Mouse (Mus musculus) forebrain, embryonic 16.5 days (tissue): ENCODE results near the gene Nectin1. TPM values are rescaled to one million over a fixed set of nuclear protein-coding genes. Genes with fewer than 3 reads are reported as not detected.

Experiments used
- ATAC-seq: fragments of 200-750 bp; cut with Nextera tagmentation; 2 replicates; pipeline ENCODE4 v1.8.0; 2017; ENCODE audit warnings: mild to moderate bottlenecking, moderate library complexity
- H3K27ac ChIP-seq: fragments of 300-500 bp; sonication (generic); 2 replicates; pipeline ENCODE4 v1.5.1; 2014; ENCODE audit warnings: low read length, control low read depth
- H3K27me3 ChIP-seq: fragments of 300-500 bp; sonication (generic); replicated peaks from 2 replicates; pipeline ENCODE4 v1.6.1; 2014; ENCODE audit warnings: low read length; ENCODE audit not compliant: control insufficient read depth, insufficient read depth
- H3K36me3 ChIP-seq: fragments of 300-500 bp; sonication (generic); 2 replicates; pipeline ENCODE4 v1.6.1; 2014; ENCODE audit not compliant: control insufficient read depth, insufficient read depth
- H3K4me1 ChIP-seq: fragments of 300-500 bp; sonication (generic); replicated peaks from 2 replicates; pipeline ENCODE4 v1.6.1; 2014; ENCODE audit warnings: low read length; ENCODE audit not compliant: control insufficient read depth, insufficient read depth
- H3K4me2 ChIP-seq: fragments of 300-500 bp; sonication (generic); 2 replicates; pipeline ENCODE4 v1.6.1; 2014; ENCODE audit warnings: mild to moderate bottlenecking, low read length, control low read depth
- H3K4me3 ChIP-seq: fragments of 300-500 bp; sonication (generic); replicated peaks from 2 replicates; pipeline ENCODE4 v1.5.1; 2014; ENCODE audit warnings: mild to moderate bottlenecking, low read length, control low read depth
- H3K9ac ChIP-seq: fragments of 300-500 bp; sonication (generic); replicated peaks from 2 replicates; pipeline ENCODE4 v1.6.1; 2014; ENCODE audit warnings: low read depth, low read length, control low read depth
- H3K9me3 ChIP-seq: fragments of 300-500 bp; sonication (generic); 2 replicates; pipeline ENCODE4 v1.6.1; 2016; ENCODE audit warnings: low read length; ENCODE audit not compliant: control insufficient read depth
- WGBS: fragments of 180-500 bp; shearing (Covaris S2); extraction: QIAGEN DNeasy Blood & Tissue Kit; methylation state at CpG from one replicate; pipeline ENCODE4 v1.1.7; 2014; 5-methylcytosine and 5-hydroxymethylcytosine counted together
- polyA plus RNA-seq: library from polyadenylated mRNA; unstranded; fragments of >200 nt; fragmentation: Nextera tagmentation; extraction: Ambion mirVana; gene quantifications from 2 replicates; pipeline ENCODE4 v1.2.1, GENCODE M21; 2015

Gene Nectin1
- polyA plus RNA-seq, 1 experiment from 2014 or later, result 10.1 TPM

DNA sequence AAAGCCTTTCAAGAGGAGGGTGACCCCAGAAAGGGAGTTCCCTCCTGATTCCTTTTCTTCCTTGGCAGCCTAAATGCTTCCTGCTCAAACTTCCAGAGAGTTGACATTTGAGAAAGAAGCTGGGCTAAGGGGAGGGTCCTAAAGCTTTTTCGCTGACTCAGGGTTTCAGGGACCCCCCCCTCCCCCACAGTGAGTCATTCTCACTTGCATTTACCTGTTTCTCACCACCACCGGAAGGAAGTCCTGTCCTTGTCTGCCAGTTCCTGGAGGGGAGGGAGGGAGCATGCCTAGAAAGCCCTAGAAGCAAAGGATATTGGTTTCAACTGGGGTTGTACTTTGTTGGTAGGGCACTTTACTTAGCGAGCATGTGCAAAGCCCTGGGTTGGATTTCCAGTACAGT is 40.2 kb downstream of the Nectin1 start:
- H3K27me3 ChIP-seq, result no peaks in the 10 kb centered on the region
- H3K36me3 ChIP-seq, result no peaks in the 10 kb centered on the region
- no peaks in the 10 kb centered on the region for H3K9me3 ChIP-seq
- H3K4me3 ChIP-seq, result no peak overlapping the region
- 64% methylated on average over 3 of the region's 3 CpGs for WGBS
- H3K9ac ChIP-seq, result no peak overlapping the region
- H3K27ac ChIP-seq, result no peak overlapping the region
- H3K4me2 ChIP-seq, result no peak overlapping the region
- H3K4me1 ChIP-seq, result peaks cover 12% of the 10 kb centered on the region
- no peak for ATAC-seq

DNA sequence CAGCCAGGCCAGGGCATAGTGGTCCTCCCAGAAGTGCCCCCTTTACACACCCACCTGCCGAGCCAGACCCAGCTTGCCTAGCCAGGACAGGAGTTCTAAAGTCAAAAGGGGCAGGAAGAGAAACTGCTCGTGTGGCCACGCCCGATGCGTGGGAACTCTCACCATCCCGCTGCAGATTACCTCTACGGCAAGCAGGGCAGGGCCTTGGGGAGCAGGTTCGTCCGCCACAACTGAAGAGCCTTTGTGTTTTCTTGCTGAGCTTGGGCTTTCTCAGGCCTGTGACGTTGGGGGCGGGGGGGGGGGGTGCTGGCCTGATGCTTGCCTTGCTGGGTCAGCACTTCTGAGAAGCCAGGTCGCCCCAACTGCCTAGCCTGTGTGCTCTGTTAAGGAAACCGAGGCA is 41.1 kb downstream of the Nectin1 start:
- ATAC-seq, result no peak
- no peaks in the 10 kb centered on the region for H3K9me3 ChIP-seq
- H3K4me2 ChIP-seq, result no peak overlapping the region
- H3K27ac ChIP-seq, result no peak overlapping the region
- no peaks in the 10 kb centered on the region for H3K36me3 ChIP-seq
- H3K4me1 ChIP-seq, result peaks cover 12% of the 10 kb centered on the region
- H3K9ac ChIP-seq, result no peak overlapping the region
- no peaks in the 10 kb centered on the region for H3K27me3 ChIP-seq
- H3K4me3 ChIP-seq, result no peak overlapping the region
- 64% methylated on average over 13 of the region's 13 CpGs for WGBS

DNA sequence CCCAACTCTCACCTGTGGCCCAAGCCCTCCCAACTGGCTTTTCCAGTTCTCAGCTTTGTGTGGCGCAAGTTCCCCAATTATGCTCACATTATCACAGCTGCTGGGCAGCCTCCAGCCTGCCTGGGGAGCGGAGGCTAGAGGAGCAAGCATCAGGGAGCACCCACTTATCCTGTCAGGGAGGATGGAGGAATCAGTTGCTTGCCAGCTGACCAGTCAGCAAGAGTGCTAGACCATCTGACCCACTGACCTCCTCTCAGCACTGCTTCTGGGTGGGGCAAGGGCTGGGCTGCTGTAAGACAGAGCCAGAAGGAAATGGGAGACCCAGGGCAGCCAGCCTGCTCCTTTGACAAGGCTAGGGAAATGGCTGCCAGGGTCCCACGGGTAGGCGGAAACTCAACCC is 43.8 kb downstream of the Nectin1 start:
- H3K27ac ChIP-seq, result no peak overlapping the region
- 72% methylated on average over 4 of the region's 4 CpGs for WGBS
- ATAC-seq, result no peak
- H3K4me1 ChIP-seq, result peaks cover 5% of the 10 kb centered on the region; the same call in 1 of the 2 replicates
- no peaks in the 10 kb centered on the region for H3K36me3 ChIP-seq
- H3K9ac ChIP-seq, result no peak overlapping the region
- no peak overlapping the region for H3K4me3 ChIP-seq
- H3K9me3 ChIP-seq, result no peaks in the 10 kb centered on the region
- H3K27me3 ChIP-seq, result no peaks in the 10 kb centered on the region
- H3K4me2 ChIP-seq, result no peak overlapping the region

DNA sequence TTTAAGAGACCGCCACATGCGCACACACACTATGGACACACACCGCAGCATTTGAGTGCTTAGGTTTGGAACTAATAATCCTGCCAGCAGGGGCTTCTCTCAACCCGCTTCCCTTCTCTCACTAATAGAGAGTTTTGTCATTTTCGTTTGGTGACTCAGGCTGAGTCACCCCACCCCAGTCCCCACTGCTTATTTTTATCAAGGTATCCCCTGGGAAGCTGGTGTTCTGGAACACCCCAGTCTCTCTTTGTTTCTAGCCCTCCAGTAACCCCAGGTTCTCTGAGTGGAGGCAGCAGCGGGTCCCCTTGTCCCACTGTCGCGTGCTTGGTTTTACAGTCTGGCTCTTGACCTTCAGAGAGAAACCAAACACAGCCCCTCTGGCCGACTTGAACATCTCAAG is 48.9 kb downstream of the Nectin1 start:
- Histone ChIP-seq H3K9me3 (no peaks in the 10 kb centered on the region), H3K27ac (no peak overlapping the region), H3K9ac (no peak overlapping the region), H3K27me3 (no peaks in the 10 kb centered on the region), H3K36me3 (no peaks in the 10 kb centered on the region), H3K4me3 (no peak overlapping the region), H3K4me2 (no peak overlapping the region), H3K4me1 (no peaks in the 10 kb centered on the region)
- ATAC-seq, result no peak
- 79% methylated on average over 9 of the region's 9 CpGs for WGBS

DNA sequence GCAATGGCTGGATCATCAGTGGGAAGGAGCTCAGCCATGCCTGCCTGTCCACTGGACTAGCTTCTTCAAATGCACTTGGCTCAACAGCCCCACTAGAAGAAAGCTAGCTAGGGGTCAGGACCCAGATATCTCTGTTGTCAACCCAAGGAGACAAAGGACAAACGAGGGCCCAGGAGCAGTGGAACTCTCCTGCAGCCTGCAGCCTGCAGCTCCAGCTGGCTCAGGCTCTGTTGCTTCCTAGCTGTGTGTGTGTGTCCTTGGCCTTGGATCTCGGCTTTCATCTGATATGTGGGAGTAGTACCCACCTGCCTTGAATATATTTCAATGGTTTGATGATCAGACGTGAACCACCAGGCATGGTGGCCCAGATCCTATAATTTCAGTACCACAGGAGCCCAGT is 49.6 kb downstream of the Nectin1 start:
- Histone ChIP-seq H3K4me2 (no peak overlapping the region), H3K4me3 (no peak overlapping the region), H3K27me3 (no peaks in the 10 kb centered on the region), H3K36me3 (no peaks in the 10 kb centered on the region), H3K27ac (no peak overlapping the region), H3K9ac (no peak overlapping the region), H3K4me1 (no peaks in the 10 kb centered on the region), H3K9me3 (no peaks in the 10 kb centered on the region)
- ATAC-seq, result no peak
- whole genome bisulfite sequencing, result 87% methylated on average over 3 of the region's 3 CpGs

DNA sequence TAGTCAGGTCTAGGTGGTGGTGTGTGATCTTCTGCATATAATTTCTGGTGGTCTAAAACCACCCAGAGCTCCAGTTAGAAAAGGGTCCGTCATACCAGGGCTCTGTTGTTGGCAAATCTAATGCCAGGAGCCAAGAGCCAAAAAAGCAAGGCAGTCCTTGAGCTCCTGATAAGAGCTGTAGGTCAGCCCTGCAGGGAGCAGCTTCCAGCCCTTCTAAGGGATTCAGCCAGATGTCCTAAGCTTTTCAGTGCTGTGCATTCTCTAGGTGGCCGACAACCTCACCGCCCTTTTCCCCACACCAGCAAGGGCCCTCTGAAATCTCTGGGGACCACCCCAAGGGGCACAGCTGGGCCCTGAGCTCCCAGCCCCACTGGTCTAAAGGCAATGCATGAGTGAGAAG is 52.2 kb downstream of the Nectin1 start:
- ATAC-seq, result no peak
- 0 out of 2 replicates have a peak, but pooled peaks cover 3% of the 10 kb centered on the region for H3K36me3 ChIP-seq
- no peak overlapping the region for H3K4me3 ChIP-seq
- H3K27ac ChIP-seq, result no peak overlapping the region
- no peak overlapping the region for H3K9ac ChIP-seq
- no peak overlapping the region for H3K4me2 ChIP-seq
- H3K9me3 ChIP-seq, result no peaks in the 10 kb centered on the region
- WGBS, result 91% methylated on average over 3 of the region's 3 CpGs
- no peaks in the 10 kb centered on the region for H3K4me1 ChIP-seq
- no peaks in the 10 kb centered on the region for H3K27me3 ChIP-seq

DNA sequence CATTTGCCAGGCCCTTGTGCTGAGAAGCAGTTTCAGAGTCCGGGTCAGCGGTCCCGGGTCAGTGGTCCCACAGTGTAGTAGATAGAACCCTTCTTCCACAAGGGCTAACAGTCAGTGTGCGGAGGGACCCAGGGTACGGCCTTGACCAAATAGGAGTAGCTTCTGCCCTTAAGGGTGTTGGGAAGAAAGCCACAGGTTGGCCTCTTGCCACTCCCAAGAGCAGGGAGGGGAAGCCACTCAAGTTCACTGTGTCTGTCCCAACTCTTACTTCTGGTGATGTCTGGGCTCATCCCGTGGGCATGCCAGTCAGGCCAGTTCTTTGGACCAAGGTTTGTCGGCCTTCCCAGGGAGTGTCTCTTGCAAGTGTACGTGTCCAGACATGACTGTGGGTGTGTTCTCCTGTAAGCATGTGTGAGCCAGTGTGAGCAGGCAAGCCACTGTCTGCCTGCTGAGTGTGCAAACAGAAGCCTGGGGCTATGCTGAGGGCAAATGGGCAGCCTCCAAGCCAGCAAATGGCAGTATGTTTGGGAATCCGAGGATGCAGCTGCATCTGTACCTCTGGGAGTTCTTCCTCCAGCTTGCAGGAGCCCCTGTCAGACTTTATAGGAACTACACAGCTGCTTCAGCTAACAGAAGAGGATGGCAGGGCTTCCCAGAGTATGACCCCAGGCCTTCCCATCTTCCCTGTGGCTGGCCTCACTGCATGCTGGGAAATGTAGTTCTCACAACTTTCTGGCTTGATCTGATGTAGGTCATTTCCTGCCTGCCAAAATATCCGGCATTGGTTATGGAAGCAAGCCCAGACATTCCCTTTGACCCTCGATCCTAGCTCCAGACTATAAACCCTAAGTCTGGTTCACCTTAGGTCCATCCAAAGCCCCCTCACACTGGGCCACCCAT is 53.3 kb downstream of the Nectin1 start:
- 85% methylated on average over 11 of the region's 11 CpGs for WGBS

DNA sequence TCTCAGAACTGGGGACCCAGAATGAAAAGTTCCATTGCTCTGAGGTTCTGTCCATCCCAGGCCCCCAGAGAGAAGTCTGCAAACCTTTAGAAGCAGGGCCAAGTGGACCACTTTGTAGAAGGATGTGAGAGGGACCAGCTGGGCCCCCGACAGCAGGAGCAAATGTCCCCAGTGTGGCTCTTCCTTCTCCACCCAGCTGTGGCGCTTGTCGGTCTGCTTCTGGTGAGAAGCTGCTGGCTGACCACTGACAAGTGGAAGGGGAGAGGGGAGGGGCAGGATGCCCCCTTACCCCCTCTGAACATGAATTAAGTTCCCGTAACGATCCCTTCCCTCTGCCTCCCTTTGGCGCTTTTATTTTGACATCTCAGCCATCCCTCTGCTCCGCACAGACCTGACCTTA is 54.0 kb downstream of the Nectin1 start:
- Histone ChIP-seq H3K9ac (no peak overlapping the region), H3K4me3 (no peak overlapping the region), H3K4me2 (no peak overlapping the region), H3K27ac (no peak overlapping the region), H3K27me3 (no peaks in the 10 kb centered on the region), H3K4me1 (no peaks in the 10 kb centered on the region), H3K9me3 (no peaks in the 10 kb centered on the region), H3K36me3 (0 out of 2 replicates have a peak, but pooled peaks cover 3% of the 10 kb centered on the region)
- ATAC-seq, result no peak
- WGBS, result 79% methylated on average over 7 of the region's 7 CpGs

More for the DNA sequence above, 53.3 kb downstream of the Nectin1 start:
- H3K27me3 ChIP-seq, result no peaks in the 10 kb centered on the region
- no peak overlapping the region for H3K27ac ChIP-seq
- no peaks in the 10 kb centered on the region for H3K4me1 ChIP-seq
- no peaks in the 10 kb centered on the region for H3K9me3 ChIP-seq
- 0 out of 2 replicates have a peak, but pooled peaks cover 3% of the 10 kb centered on the region for H3K36me3 ChIP-seq
- H3K4me3 ChIP-seq, result no peak overlapping the region
- no peak for ATAC-seq
- H3K9ac ChIP-seq, result no peak overlapping the region
- no peak overlapping the region for H3K4me2 ChIP-seq

DNA sequence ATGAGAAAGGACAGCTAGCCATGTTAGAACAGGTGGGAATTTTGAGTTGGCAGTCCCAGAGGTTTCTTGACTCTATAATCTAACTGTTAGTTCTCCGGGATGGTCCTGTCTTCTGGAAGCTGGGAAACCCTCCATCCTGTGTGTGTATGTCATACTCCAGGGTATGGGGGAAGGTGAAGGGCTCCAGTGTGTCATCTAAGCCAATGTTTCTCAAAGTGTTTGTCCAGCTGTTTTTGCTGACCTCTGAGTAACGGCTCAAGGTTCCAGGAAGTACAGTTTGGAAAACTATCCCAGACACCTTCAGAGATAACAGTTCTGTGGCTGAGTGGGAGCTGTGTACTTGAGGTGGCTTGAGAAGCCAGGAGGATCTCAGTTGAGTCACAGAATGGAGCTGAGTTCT is 56.7 kb downstream of the Nectin1 start:
- Histone ChIP-seq H3K4me3 (no peak overlapping the region), H3K27ac (no peak overlapping the region), H3K4me2 (no peak overlapping the region), H3K27me3 (no peaks in the 10 kb centered on the region), H3K4me1 (no peaks in the 10 kb centered on the region), H3K9ac (no peak overlapping the region), H3K36me3 (0 out of 2 replicates have a peak, but pooled peaks cover 3% of the 10 kb centered on the region), H3K9me3 (no peaks in the 10 kb centered on the region)
- ATAC-seq, result no peak
- 89% methylated on average over 2 of the region's 2 CpGs for WGBS
